Mouse (Mus musculus): ENCODE data around the gene Plekhg3. TPM values are rescaled to one million over a fixed set of nuclear protein-coding genes. Genes with fewer than 3 reads are reported as not detected.
A peak's percentile ranks its signal among the peaks of the same experiment; 100 is the strongest.

The Plekhg3 gene
- polyA plus RNA-seq, 1 experiment from 2014 or later, result 10.3 TPM

DNA sequence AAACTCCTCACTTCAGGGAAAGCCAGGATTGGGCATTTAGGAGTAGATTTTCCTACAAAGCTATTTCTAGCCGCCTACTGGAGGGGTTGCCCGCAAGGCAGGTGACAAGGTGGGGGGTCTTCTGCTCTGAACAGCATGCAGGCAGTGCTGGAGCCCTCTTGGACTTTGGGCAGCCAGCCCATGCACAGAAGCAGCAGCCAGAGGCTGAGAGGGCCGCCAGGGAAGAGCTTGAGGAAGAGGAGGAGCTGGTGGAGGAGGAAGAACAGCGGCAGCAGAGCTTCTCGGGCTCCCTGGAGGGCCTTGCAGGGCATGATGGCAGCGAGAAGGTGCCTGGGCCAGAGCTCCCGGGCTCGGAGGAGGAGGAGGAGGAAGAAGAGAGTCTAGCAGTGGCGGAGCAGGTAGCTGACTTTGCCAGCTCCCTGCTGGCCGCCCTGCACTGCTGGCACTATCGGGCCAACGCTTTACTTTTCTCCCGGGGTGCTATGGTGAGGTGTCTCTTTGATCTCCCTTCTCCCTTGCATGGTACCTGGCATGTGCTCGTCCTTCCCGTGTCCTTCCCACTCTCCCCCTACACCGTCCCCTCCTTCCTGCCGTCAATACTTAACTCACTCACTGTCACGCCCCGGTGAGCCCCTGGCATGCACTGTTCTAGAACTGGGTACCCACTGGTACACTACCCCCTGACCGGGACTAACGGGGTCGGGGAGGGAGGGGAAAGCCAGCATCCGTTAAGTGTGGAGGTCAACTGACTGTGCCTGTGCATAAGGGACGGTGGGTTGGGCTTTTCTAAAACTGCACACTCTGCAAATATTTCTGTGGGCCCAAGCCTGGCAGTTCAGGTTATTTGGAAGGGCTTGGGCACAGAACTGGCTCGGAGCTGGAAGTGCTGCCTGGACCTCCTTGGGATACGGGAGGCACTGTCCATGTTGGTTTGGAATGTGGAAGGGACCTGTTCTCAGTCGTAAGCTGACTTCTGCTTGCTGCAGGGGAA lies 41.9 kb downstream of the Plekhg3 start:
- Histone ChIP-seq H3K4me1 (replicated peaks) (peaks cover 14% of the 10 kb centered on the region), H3K4me2 (no peak overlapping the region), H3K9ac (no peak overlapping the region), H3K27ac (ENCODE audit: poor library complexity, severe bottlenecking) (no peak overlapping the region), H3K36me3 (peaks cover 68% of the 10 kb centered on the region), H3K4me3 (no peak overlapping the region), H3K27me3 (replicated peaks) (no peaks in the 10 kb centered on the region), H3K9me3 (replicated peaks) (no peaks in the 10 kb centered on the region)
- 81% methylated on average over 27 of the region's 27 CpGs for WGBS
- ATAC-seq (ENCODE audit: insufficient number of reproducible peaks, low FRiP score), result no peak

DNA sequence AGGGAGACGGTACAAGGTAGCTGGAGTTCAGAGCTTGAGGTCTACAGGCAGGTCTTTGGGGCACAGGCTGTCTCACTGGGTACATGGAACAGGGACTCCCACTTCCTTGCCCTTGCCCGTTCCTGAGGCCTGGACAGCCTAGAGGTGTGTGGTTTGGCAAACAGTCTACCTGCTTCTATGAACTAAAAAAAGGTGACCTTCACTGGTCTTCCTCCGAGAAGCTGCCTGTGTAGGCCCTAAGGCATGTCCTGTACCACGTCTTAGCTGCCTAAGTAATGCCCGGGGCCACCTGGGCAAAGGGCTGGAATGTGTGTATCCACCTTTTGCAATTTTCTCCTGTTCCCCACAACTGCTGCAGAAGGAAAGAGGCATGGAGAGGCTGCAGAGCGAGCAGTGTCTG lies 42.7 kb downstream of the Plekhg3 start:
- 91% methylated on average over 6 of the region's 6 CpGs for WGBS
- Histone ChIP-seq H3K27ac (ENCODE audit: poor library complexity, severe bottlenecking) (no peak overlapping the region), H3K4me2 (no peak overlapping the region), H3K36me3 (peaks cover 70% of the 10 kb centered on the region), H3K4me3 (no peak overlapping the region), H3K27me3 (replicated peaks) (no peaks in the 10 kb centered on the region), H3K4me1 (replicated peaks) (peaks cover 14% of the 10 kb centered on the region), H3K9me3 (replicated peaks) (no peaks in the 10 kb centered on the region), H3K9ac (no peak overlapping the region)
- ATAC-seq (ENCODE audit: insufficient number of reproducible peaks, low FRiP score), result no peak

DNA sequence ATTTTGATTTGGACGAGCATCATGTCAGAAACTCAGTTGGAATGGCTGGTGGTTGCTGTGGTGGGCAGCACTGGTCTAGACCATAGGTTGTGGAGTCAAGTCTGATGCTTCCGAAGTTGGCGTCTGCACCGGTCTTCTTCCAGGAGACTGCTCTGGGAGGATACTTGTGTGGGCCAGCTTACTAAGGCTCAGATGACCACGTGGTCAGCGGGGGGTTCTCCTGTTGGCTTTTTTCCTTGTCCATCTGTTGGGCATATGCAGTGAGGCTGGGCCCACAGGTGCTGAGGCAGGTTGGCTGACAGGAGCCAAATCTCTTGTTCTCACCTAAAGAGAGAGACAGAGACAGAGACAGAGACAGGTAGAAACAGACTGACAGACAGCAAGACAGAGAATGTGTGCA lies 44.1 kb downstream of the Plekhg3 start:
- no peak overlapping the region for H3K9ac ChIP-seq
- no peak overlapping the region for H3K4me2 ChIP-seq
- no peaks in the 10 kb centered on the region for H3K9me3 ChIP-seq (replicated peaks)
- H3K27me3 ChIP-seq (replicated peaks), result no peaks in the 10 kb centered on the region
- 88% methylated on average over 6 of the region's 6 CpGs for WGBS
- no peak for ATAC-seq (ENCODE audit: insufficient number of reproducible peaks, low FRiP score)
- H3K27ac ChIP-seq (ENCODE audit: poor library complexity, severe bottlenecking), result no peak overlapping the region
- peaks cover 80% of the 10 kb centered on the region for H3K36me3 ChIP-seq
- peaks cover 13% of the 10 kb centered on the region for H3K4me1 ChIP-seq (replicated peaks)
- H3K4me3 ChIP-seq, result no peak overlapping the region

DNA sequence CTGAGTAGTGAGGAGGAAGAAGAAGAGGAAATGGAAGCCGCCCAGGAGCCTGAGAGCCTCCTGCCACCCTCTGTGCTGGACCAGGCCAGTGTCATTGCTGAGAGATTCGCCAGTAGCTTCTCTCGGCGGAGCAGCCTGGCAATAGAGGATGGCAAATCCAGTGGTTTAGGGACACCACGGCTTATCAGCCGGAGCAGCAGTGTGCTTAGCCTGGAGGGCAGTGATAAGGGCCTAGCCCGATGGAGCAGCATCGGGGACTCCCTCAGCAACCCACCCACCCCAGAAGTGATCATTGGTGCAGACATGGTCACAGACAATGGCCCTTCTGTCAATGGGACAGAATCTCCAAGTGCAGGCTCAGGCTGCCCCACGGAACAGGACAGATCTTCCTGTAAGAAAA lies 45.4 kb downstream of the Plekhg3 start:
- Histone ChIP-seq H3K27ac (ENCODE audit: poor library complexity, severe bottlenecking) (no peak overlapping the region), H3K27me3 (replicated peaks) (no peaks in the 10 kb centered on the region), H3K4me3 (no peak overlapping the region), H3K4me1 (replicated peaks) (peaks cover under 1% of the 10 kb centered on the region; the same call in 1 of the 2 replicates), H3K4me2 (no peak overlapping the region), H3K9me3 (replicated peaks) (no peaks in the 10 kb centered on the region), H3K9ac (no peak overlapping the region), H3K36me3 (peaks cover 83% of the 10 kb centered on the region)
- WGBS, result 57% methylated on average over 9 of the region's 9 CpGs
- no peak for ATAC-seq (ENCODE audit: insufficient number of reproducible peaks, low FRiP score)

DNA sequence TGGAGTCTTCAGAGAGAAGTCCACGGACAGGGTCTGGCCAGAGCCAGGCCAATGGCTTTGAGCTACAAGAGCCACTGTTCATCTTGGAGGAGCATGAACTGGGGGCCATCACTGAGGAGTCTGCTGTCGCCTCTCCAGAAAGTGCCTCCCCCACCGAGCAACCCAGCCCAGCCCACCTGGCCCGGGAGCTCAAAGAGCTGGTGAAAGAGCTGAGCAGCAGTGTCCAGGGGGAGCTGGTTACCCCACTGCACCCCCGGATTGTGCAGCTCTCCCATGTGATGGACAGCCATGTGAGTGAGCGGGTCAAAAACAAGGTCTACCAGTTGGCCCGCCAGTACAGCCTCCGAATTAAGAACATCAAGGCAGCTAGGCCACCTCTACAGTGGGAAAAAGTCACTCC lies 46.1 kb downstream of the Plekhg3 start:
- Histone ChIP-seq H3K9me3 (replicated peaks) (no peaks in the 10 kb centered on the region), H3K4me2 (no peak overlapping the region), H3K4me1 (replicated peaks) (0 out of 2 replicates have a peak, but pooled peaks cover under 1% of the 10 kb centered on the region), H3K27me3 (replicated peaks) (no peaks in the 10 kb centered on the region), H3K27ac (ENCODE audit: poor library complexity, severe bottlenecking) (no peak overlapping the region), H3K4me3 (no peak overlapping the region), H3K36me3 (peaks cover 78% of the 10 kb centered on the region), H3K9ac (no peak overlapping the region)
- ATAC-seq (ENCODE audit: insufficient number of reproducible peaks, low FRiP score), result no peak
- WGBS, result 91% methylated on average over 8 of the region's 8 CpGs

DNA sequence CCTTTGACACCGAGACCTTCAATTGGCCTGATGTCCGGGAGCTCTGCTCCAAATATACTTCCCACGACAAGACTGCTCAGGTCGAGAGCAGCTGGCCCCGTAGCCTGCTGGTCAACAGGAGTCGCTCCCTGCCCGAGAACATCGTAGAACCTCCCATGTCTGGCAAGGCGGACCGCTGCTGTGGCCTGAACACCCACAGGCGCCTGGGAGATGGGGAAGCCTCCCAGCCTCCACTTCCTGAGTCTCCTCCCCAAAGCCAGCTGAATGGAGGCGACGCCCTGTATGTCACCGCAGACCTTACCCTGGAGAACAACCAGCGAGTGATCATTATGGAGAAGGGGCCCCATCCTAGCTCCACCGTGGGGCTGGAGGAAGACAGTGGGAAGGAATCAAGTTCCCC lies 47.2 kb downstream of the Plekhg3 start:
- H3K4me2 ChIP-seq, result no peak overlapping the region
- no peak for ATAC-seq (ENCODE audit: insufficient number of reproducible peaks, low FRiP score)
- no peaks in the 10 kb centered on the region for H3K9me3 ChIP-seq (replicated peaks)
- H3K9ac ChIP-seq, result no peak overlapping the region
- peaks cover 11% of the 10 kb centered on the region for H3K4me1 ChIP-seq (replicated peaks)
- 87% methylated on average over 16 of the region's 16 CpGs for WGBS
- H3K36me3 ChIP-seq, result peaks cover 68% of the 10 kb centered on the region
- H3K27me3 ChIP-seq (replicated peaks), result no peaks in the 10 kb centered on the region
- no peak overlapping the region for H3K4me3 ChIP-seq
- no peak overlapping the region for H3K27ac ChIP-seq (ENCODE audit: poor library complexity, severe bottlenecking)

DNA sequence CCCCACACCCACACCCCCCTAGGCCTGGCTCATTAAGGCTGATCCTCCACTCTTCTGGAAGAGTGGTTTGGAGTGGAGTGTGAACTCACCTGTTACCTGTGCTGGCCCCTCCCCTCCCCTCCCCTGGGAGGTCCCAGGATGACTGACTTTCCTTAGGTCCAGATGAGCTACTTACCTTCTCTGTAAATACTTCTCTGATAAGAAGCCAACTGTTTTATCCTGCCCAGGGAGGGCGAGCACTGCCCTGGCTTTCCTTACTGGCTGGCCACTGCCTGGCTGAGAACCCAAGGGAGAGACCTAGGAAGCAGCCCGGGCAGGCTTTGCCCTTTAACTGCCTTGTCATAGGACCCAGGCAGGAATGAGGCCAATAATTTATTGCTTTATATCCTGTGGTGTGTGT lies 47.8 kb downstream of the Plekhg3 start:
- Histone ChIP-seq H3K9me3 (replicated peaks) (no peaks in the 10 kb centered on the region), H3K4me2 (no peak overlapping the region), H3K27ac (ENCODE audit: poor library complexity, severe bottlenecking) (no peak overlapping the region), H3K9ac (no peak overlapping the region), H3K4me1 (replicated peaks) (peaks cover 17% of the 10 kb centered on the region), H3K4me3 (no peak overlapping the region), H3K36me3 (peaks cover 62% of the 10 kb centered on the region), H3K27me3 (replicated peaks) (no peaks in the 10 kb centered on the region)
- WGBS, result 81% methylated on average over 2 of the region's 2 CpGs
- no peak for ATAC-seq (ENCODE audit: insufficient number of reproducible peaks, low FRiP score)

DNA sequence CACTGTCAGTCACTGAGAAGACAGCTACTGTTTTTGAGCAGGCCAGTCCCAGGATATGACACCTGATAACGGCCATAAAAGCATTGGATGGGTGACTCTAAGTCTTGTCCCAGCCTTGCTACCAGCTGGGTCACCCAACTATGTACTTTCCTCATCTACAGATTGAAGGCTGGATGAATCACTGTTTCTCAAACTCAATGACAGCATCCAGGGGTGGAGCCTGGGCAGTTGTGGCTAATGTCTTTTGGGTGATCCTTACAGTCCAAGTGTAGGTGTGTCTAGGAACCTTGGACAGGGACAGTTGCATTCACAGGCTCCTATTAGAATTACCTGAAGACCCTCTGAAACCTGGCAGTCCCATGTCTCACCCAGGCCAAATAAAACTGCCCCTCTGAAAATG lies 49.1 kb downstream of the Plekhg3 start:
- no peak overlapping the region for H3K27ac ChIP-seq (ENCODE audit: poor library complexity, severe bottlenecking)
- no peak overlapping the region for H3K9ac ChIP-seq
- WGBS, result 84% methylated on average over 1 of the region's 1 CpGs
- no peak for ATAC-seq (ENCODE audit: insufficient number of reproducible peaks, low FRiP score)
- no peaks in the 10 kb centered on the region for H3K27me3 ChIP-seq (replicated peaks)
- H3K4me2 ChIP-seq, result no peak overlapping the region
- H3K4me3 ChIP-seq, result no peak overlapping the region
- H3K36me3 ChIP-seq, result peaks cover 55% of the 10 kb centered on the region
- no peaks in the 10 kb centered on the region for H3K9me3 ChIP-seq (replicated peaks)
- H3K4me1 ChIP-seq (replicated peaks), result peaks cover 20% of the 10 kb centered on the region

DNA sequence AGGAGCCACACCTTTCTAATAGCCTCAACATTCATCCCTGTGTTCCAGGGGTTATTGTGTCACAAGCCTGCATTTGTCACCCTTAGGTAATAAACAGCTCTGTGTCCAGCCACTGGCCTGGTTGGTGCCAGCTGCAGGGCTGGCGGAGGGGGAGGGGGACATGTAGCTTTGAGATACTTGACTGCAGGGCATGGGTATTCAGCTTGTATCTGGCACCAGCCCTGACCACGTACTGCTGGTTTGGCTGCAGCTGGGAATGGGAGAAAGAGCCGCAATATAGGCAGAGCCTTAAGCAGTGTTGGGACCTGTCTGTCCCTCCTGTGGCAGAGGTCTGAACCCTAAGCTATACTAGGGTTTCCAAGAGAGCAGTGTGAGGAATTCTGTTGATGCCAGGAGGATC lies 51.4 kb downstream of the Plekhg3 start:
- no peak overlapping the region for H3K9ac ChIP-seq
- H3K4me2 ChIP-seq, result no peak overlapping the region
- H3K36me3 ChIP-seq, result peaks cover 34% of the 10 kb centered on the region
- ATAC-seq (ENCODE audit: insufficient number of reproducible peaks, low FRiP score), result no peak
- H3K9me3 ChIP-seq (replicated peaks), result no peaks in the 10 kb centered on the region; the same call in 1 of the 2 replicates
- no peaks in the 10 kb centered on the region for H3K27me3 ChIP-seq (replicated peaks)
- H3K4me3 ChIP-seq, result no peak overlapping the region
- H3K27ac ChIP-seq (ENCODE audit: poor library complexity, severe bottlenecking), result no peak overlapping the region
- H3K4me1 ChIP-seq (replicated peaks), result peaks cover 20% of the 10 kb centered on the region
- WGBS, result 82% methylated on average over 3 of the region's 3 CpGs

DNA sequence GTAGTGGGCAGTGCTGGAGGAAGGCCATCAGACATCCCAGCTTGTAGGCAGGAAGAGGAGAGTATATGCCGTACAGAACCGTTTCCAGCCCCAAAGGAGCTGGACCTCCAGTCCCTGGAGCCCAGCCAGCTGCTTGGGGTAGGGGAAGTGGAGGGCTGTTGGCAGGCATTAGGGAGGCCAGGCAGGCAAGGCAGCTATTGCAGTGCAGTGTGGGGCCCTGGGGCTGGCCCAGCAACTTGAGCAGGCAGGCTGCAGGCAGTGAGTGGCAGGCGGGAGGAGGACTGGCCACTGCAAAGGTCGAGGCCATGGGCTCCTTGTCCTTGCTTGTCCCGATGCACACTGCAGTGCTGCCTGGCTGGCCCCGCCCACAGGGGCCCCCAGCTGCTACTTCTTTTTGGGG lies 52.1 kb downstream of the Plekhg3 start:
- peak; percentile 58; the same call in 1 of the 2 replicates for ATAC-seq (ENCODE audit: insufficient number of reproducible peaks, low FRiP score)
- WGBS, result 15% methylated on average over 6 of the region's 6 CpGs
- no peaks in the 10 kb centered on the region; the same call in 1 of the 2 replicates for H3K9me3 ChIP-seq (replicated peaks)
- no peaks in the 10 kb centered on the region for H3K27me3 ChIP-seq (replicated peaks)
- peak overlapping the region; percentile 15; the same call in 1 of the 2 replicates for H3K4me2 ChIP-seq
- H3K4me3 ChIP-seq, result no peak overlapping the region
- H3K27ac ChIP-seq (ENCODE audit: poor library complexity, severe bottlenecking), result peak overlapping the region; percentile 20
- peaks cover 20% of the 10 kb centered on the region for H3K4me1 ChIP-seq (replicated peaks)
- peak overlapping the region; percentile 42 for H3K9ac ChIP-seq
- peaks cover 27% of the 10 kb centered on the region for H3K36me3 ChIP-seq

DNA sequence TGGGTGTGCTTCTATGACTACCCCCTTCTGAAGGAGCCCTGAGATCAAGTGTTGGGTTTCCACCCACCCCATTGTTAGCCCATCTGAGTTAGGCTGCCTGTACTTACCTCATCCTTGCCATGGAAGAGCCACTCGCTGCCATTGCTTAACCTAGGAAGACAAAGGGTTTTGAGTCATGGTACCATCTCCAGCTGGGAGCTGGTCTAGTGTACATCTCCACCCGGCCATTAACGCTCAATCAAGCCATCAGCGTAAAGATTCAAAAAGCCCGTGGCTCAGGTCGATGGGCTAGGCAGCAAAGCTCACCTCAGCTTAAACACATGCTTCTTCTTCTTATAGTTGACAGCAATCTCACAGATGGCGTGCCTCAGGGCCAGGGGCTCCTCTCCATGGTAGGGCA lies 52.8 kb downstream of the Plekhg3 start:
- no peak overlapping the region for H3K4me2 ChIP-seq
- peak overlapping the region; percentile 20; the same call in 1 of the 2 replicates for H3K27ac ChIP-seq (ENCODE audit: poor library complexity, severe bottlenecking)
- H3K27me3 ChIP-seq (replicated peaks), result no peaks in the 10 kb centered on the region
- no peak for ATAC-seq (ENCODE audit: insufficient number of reproducible peaks, low FRiP score)
- no peaks in the 10 kb centered on the region; the same call in 1 of the 2 replicates for H3K9me3 ChIP-seq (replicated peaks)
- H3K36me3 ChIP-seq, result peaks cover 20% of the 10 kb centered on the region
- 88% methylated on average over 7 of the region's 7 CpGs for WGBS
- H3K4me1 ChIP-seq (replicated peaks), result peaks cover 20% of the 10 kb centered on the region
- no peak overlapping the region for H3K4me3 ChIP-seq
- peak overlapping the region; percentile 42; the same call in 1 of the 2 replicates for H3K9ac ChIP-seq

All from heart, embryonic 12.5 days (tissue).